Mouse (Mus musculus) brain, embryonic 14.5 days (tissue): Measurements from ENCODE around the gene Tex261.

Experiments
- CTCF ChIP-seq: fragments of 200-500 bp; IDR thresholded peaks from 2 replicates; pipeline ENCODE4 v1.5.1; 2012; ENCODE audit warnings: inconsistent platforms, mild to moderate bottlenecking, moderate library complexity, borderline replicate concordance; ENCODE audit not compliant: insufficient read depth, insufficient read length; ENCODE audit errors: extremely low read depth
- POLR2A ChIP-seq: fragments of 200-500 bp; IDR thresholded peaks from 2 replicates; pipeline ENCODE4 v1.6.1; 2012; ENCODE audit warnings: mild to moderate bottlenecking, inconsistent platforms, borderline replicate concordance; ENCODE audit not compliant: poor library complexity, insufficient read depth, insufficient read length, severe bottlenecking; ENCODE audit errors: extremely low read depth

- TF ChIP-seq CTCF (no peak), POLR2A (no peak)
Observed at GRCm38 (mm10) chr6:83821856-83822255, 46.2 kb upstream of the Tex261 start.
